Mouse (Mus musculus) c-Kit-negative CD71-positive TER-119-positive erythroid progenitor cells, embryonic 14.5 days (primary cell): ENCODE data around the gene Ankrd35.
"Not testable (repeated sequence)": the region's sequence is repeated elsewhere in the genome, so short reads cannot be mapped to it uniquely, and the experiment has no call there.

Experiments
- DNase-seq: peaks from one replicate; pipeline ENCODE4 v3.0.0-alpha.2; 2013; ENCODE audit warnings: low read depth, low spot score

Ankrd35 gene

GRCm38 (mm10) chr3:96669727-96670468 lies at the start of gene Ankrd35:
Ankrd35 (plus strand) TSS chr3:96670131.
- peak; percentile 22 for DNase-seq

DNA sequence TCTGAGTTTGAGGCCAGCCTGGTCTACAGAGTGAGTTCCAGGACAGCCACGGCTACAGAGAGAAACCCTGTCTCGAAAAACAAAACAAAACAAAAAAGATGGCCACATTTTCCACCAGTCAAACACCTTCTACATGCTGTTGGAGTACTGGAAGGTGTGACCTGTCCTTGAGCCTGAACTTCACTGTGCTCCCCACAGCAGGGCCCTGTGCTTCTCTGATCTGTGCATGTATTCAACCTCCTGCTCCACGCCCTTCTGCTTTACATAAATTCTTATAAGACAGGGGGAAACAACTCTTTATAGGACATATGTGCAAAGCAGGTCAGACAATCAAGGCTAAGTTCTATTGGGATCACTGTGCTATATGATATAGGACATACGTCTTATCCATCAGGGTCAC lies 46.7 kb upstream of the Ankrd35 start:
- DNase-seq, result no peak

DNA sequence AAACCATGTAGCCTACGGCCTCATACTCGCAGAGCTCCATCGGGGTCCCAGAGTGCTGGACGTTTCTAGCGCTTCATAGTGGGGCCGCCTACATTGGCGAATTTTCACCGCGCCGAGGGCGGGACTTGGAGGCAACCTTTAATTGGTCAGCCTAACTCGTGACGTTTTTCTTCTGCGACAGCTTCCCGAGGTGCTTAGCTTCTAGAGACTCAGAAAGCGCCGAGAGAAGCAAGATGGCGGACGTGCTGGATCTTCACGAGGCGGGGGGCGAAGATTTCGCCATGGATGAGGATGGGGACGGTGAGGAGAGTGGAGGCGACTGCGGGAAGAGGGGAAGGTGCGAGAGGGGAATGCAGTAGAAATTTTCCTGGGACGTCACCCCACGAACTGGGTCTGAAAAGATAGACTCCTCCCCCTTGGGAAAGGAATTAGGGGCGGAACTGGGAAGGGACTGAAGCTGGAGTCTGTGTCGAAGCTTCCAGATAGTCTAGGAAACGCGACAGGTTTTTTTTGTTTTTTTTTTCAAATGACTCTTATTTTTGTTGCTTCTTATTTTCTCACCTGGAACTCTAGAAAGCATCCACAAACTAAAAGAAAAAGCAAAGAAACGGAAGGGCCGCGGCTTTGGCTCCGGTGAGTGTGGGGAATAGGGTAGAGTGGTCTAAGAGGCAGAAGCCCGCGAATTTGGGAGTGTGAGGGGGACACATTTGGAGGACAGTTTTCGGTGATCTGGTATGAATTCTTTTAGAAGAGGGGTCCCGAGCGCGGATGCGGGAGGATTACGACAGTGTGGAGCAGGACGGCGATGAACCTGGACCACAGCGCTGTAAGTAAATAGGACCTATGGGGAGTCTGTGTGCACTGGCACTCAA lies 40.0 kb upstream of the Ankrd35 start, which contains the start of gene Rbm8a:
Gene Rbm8a, plus strand, starts transcription at position 205 of the 872 bp plus-strand sequence.
- DNase-seq, result peak; percentile 98

- no peak for DNase-seq
Measured at GRCm38 (mm10) chr3:96632058-96632457, 37.9 kb upstream of the Ankrd35 start.

DNA sequence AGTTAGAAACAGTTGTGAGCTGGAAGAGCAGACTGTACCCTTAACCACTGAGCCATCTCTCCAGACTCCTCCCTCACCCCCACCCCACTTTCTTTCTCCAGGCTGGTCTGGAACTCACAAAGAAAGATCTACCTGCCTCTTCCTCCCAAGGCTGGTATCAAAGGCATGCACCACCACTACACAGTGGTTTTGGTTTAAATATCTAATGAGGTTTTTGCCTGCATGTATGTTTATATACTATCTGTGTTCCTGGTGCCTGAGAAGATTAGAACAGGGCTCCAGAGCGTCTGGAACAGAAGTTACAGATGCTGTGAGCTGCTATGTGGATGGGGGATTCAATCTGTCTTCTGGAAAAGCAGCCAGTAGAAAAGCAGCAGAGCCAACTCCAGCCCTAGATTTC lies 35.9 kb upstream of the Ankrd35 start:
- no peak for DNase-seq

DNA sequence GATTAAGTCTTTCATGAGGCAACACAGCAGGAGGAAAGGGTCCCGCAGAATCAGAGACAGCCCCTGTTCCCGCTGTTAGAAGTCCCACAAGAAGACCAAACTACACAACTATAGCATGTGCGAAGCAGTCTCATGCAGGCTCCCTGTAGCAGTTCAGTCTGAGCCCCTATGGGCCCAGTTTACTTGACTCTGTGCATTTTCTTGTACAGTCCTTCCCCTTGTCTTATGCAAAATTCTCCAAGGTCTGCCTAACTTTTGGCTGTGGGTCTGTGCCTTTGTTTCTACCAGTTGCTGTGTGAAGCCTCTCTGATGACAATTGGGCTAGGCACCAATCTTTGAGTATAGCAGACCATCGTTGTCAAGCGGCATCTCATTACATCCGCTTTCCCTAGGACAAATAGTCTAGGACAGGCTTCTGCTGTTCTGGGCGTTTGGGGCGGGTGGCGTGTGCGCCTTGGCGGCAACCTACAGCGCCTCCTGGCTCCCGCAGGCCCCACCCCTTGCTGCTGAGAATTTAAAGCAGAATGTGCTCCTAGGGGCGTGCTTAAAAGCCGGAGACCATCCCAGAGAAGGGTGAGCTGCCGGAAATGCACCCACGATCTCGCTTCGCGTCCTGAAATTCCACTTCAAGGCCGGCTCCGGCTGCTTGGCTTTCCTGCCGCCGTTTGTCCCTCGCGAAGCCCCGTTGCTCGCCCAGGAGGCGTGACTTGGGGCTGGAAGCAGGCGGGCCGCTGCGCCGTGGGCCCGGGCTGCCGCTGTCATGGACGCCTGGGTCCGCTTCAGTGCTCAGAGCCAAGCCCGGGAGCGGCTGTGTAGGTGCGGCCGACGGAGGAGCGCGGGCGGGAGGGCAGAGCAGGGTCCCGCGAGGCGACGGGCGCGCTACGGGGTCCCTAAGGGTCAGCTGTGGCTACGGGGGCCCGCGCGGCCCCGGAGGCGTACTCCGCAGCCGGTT lies 34.7 kb upstream of the Ankrd35 start, which contains the start of the genes Pex11b and Gm42957:
Gene Pex11b, plus strand, starts transcription at position 449 of the 952 bp plus-strand sequence.
Gene Gm42957, plus strand, starts transcription at position 547 of the 952 bp plus-strand sequence.
- DNase-seq, result peak; percentile 52

DNA sequence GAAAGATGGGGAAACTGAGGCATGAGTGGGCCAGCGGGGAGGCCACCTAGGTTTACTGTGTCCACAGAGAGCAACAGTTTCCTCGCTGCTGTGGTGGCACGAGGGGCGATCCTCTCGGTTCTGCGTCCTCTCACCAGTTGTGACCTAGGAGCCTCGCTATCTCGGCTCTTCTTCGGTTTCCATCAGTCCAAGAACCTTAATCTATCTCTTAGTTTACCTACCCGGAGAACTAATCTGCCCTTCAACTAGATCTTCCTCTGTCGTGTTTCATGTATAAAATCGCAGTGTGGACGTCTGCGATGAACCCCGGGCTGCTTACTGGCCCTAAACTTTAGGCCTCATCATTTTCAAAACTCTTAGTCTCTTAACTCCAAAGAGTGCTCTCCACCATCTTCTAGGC lies 34.0 kb upstream of the Ankrd35 start:
- DNase-seq, result no peak

- no peak for DNase-seq
Measured at GRCm38 (mm10) chr3:96636448-96636847, 33.5 kb upstream of the Ankrd35 start.

- DNase-seq, result peak; percentile 40
Measured at GRCm38 (mm10) chr3:96639219-96639618, 30.7 kb upstream of the Ankrd35 start.

DNA sequence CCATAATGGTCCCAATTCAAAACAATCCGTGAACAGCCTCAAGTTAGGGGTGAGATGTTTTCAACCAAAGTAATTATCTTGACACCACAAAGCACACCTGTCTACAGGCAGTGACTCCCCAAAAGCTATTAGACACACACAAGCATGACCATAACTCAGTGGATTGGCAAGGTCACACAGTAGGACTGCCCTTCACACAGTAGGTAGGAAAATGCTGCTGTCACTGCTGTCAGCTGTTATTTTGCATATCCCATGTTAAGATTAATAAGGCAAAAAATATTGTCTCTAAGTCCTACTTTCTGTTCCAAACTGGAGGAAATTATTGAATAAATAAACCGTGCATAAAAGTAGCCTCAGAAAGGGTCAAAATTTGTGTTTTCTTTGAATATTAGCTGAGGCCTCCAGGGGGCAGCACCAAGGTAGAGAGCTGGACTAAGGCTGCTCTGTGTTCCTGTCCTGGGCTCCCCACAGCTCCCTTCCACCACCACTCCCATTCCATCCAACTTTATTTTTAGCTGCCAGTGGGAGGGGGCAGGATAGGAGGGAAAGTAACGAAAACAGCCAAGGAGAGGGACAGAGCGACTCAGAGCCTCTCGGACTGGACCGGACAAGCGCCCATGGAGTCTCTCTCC lies 24.8 kb upstream of the Ankrd35 start, which contains the start of gene Itga10:
Gene Itga10, plus strand, starts transcription at position 567 of the 632 bp plus-strand sequence.
- no peak for DNase-seq

DNA sequence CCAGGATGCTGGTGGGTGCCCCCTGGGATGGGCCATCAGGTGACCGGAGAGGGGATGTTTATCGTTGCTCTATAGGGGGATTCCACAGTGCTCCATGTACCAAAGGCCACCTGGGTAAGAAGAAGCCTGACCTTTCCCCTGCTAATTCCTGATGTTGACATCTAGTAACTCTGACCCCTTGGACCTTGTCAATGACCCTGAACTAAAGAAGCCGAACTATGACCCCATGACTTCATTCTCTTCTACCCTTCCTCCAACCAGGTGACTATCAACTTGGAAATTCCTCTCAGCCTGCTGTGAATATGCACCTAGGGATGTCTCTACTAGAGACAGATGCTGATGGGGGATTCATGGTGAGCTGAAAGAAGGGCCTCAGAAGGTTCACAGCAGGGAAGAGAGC lies 22.6 kb upstream of the Ankrd35 start:
- no peak for DNase-seq

- no peak for DNase-seq
Measured at GRCm38 (mm10) chr3:96660901-96661300, 9.0 kb upstream of the Ankrd35 start.

DNA sequence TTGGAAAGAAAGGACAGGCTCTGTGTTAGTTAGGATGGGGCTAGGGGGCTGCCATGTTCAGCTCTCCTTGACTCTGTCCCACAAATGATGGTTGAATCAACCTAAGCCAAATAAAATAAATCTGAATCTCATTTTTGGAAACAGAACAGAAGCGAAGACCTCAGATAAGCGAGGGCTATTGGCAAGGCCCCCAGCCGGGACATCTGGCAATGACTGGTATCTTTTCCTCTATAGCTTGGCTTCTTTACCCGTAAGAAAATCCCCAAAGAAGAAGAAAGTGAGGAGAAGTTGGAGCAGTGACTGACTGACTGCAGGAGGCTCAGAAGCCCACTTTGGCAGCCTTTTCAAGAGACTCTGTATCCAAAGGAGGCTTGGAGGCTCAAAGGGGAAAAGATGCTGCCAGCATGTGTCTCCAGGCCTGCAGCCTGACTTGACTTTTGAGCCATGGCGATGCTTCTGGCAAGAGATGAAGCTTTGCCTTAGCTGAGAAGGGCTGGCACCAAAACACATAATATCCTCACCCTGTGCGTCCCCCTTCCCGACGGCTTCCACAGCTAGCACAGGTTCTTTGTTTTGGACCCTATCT lies 7.1 kb upstream of the Ankrd35 start:
- no peak for DNase-seq

DNA sequence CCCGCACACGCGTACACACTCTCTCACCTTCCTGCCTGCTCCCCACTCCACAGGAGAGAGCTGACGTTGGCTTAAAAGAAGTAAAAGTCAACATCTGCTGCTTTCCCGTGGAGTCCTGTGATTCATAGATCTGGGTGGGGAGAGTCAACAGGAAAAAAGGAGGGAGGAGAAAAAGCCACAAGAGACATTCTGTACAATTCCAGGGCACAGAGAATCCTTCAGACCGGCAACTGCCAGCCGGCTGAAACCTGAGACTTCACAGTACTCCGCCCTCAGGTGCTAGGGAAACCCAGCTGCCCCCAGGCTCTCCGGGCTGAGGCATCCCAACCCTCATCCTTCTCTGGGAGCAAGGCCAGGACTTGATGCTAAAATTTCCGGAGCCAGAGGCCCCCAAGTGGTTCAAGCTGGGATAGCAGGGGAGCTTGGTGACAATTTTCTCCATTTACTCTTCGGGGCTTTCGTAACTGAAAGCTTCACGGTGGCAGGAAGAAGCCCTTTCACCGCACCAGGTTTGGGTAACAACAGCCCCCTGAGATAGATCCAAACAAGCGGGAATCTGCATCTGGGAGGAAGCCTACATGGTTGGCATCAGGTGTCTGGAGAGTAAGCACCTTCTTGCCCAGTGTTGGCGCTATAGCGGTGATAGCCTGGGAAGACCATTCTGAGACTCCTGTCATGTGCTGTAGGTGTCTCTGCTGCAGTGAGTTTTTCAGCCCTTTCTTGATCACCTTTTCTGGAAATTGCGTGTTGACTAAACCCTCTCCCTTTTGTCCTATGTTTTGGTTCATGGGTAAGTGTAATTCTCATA lies 6.3 kb upstream of the Ankrd35 start:
- no peak for DNase-seq

GRCm38 (mm10) chr3:96665732-96666363 lies 4.1 kb upstream of the Ankrd35 start:
- DNase-seq, result not testable (repeated sequence)

DNA sequence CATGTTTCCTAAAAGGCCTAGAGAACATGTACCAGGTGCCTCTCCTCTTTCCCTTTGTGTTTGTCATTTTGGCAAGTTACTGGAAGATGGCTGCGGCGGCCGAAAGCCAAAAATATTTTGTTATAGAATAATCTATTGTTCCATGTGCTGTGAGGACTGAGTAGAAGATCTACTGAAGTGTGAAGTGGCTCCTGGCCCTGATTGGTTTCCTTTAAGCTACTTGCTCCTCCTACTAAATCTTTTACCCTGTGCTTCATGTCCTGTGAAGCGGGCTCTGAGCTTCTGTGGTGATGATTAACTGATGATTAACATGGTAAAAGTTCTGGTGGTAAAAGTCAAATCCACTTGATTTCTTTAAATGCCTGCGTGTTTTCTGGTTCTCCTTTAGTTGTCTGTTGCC lies 3.0 kb upstream of the Ankrd35 start:
- DNase-seq, result no peak

DNA sequence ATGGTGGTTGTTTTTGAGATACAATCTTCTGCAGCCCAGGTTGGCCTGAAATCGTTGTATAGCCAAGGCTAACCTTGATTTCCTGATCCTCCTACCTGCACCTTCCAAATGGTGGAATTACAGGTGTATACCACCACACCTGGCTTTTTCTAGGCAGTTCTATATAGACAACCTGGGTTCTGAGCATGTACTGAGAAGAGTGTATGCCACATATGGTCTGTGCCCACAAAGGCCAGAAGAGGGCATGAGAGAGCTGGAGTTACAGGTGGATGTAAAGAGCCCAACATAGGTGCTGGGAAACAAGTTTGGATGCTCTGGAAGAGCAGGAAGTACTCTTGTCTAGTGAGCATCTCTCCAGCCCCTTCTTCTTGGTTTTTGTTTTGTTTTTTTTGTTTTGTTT lies 2.6 kb upstream of the Ankrd35 start:
- DNase-seq, result no peak

GRCm38 (mm10) chr3:96668424-96669067 lies 1.4 kb upstream of the Ankrd35 start:
- DNase-seq, result no peak

GRCm38 (mm10) chr3:96671519-96671918 lies 1.6 kb downstream of the Ankrd35 start:
- no peak for DNase-seq
